Mouse (Mus musculus): ENCODE results near the gene P2rx4. TPM values are rescaled to one million over a fixed set of nuclear protein-coding genes. Genes with fewer than 3 reads are reported as not detected.
A peak's percentile ranks its signal among the peaks of the same experiment; 100 is the strongest.
"Not testable (repeated sequence)": the region's sequence is repeated elsewhere in the genome, so short reads cannot be mapped to it uniquely, and the experiment has no call there.

The P2rx4 gene
- 1 to 10 TPM; 3.9 to 4.2 TPM for total RNA-seq (2021)
- long read RNA-seq, experiment 1, partial matches to known transcripts: 0 of 4 reads
- long read RNA-seq, experiment 1, other reads (novel, unspliced or antisense): 1 of 4 reads
- long read RNA-seq, experiment 2, transcript P2rx4-201 (12 exons, 2,702 nt): major isoform, 5 of 8 reads
- long read RNA-seq, experiment 2, partial matches to known transcripts: 0 of 8 reads
- long read RNA-seq, experiment 2, other reads (novel, unspliced or antisense): 3 of 8 reads

GRCm38 (mm10) chr5:122707276-122708181, at the start of gene P2rx4:
Gene P2rx4 (plus strand): TSS chr5:122707544.
- DNase-seq: peak; percentile 77

DNA sequence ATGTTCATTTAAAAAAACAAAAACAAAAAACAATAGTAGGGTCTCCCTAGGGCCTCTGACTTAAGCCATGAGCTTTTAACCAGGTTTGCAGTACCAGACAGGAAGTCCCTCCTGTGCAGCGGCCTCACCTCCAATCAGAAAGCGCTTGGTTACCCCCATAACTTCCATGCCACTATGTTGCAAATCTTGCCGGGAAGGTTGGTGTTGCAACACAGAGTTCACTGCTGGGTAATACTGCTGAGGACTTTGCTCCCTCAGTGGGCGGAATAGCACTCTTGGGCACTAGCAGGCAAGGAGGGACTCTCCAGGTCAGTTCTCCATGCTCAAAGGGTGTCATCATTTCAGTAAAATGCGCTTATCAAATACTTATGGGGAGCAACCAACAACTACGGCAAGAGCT, 44.8 kb upstream of the P2rx4 start:
- DNase-seq: no peak

- DNase-seq: no peak
These were observed 42.3 kb upstream of the P2rx4 start for GRCm38 (mm10) chr5:122665036-122665435.

DNA sequence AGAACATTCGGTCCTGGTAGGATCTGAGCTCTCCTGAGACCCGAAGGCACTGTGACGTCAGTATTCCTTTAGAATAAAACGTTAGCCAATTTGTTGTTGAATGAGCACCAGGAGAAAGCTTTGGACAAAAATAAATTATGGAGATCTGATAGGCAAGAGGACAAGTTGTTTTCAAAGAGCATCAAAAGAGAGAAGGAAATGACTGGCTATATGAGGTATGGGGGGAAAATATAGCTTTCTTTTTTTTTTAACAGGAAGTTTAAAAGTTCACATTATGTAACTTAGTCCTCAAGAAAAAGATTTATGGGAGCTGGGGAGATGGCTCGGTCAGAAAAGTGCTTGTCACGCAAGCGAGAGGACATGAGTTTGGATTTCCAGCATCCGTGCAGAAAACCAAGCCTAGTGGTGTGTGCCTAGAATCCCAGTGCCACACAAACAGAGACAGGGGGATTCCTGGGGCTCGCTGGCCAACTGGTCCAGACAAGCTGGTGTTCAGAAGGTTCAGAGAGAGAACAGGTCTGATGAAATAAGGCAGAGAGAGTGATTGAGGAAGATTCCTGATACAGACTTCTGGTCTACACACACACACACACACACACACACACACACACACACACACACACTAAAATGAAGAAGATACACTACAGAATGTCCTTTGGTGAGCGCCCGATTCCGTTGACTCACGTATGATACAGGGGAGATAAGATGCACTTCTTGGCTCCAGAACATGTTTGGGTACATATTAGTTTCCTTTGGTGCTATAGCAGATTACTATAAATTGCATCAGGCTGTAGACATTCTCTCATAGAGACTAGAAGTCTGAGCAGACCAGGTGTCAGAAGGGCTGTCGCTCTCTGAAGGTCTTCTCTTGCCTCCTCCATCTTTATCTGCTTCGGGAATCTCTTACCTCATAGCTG, 38.1 kb upstream of the P2rx4 start:
- no peak for DNase-seq

- not testable (repeated sequence) for DNase-seq
These were observed 35.7 kb upstream of the P2rx4 start for GRCm38 (mm10) chr5:122671641-122672040.

DNA sequence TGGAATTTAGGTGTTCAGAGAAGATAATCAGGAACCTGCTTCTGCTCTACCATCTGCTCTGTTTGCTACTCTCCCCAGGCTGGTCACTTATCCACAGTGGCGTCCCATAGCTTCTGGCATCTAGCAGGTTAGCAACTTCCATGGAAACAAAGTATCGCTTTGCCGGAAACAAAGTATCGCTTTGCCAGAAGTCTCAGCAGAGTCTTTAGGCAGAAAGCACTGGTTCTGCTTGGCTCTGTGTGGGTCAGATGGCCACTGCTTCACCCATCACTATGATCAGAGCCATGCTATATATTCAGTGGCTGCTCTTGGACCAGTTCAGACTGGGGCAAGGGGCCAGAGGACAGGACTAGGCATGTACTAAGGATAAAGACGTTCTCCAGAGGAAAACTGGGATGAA, 35.0 kb upstream of the P2rx4 start:
- DNase-seq: no peak

GRCm38 (mm10) chr5:122676002-122676401, 31.3 kb upstream of the P2rx4 start:
- DNase-seq: no peak

- no peak for DNase-seq
These were observed 29.4 kb upstream of the P2rx4 start for GRCm38 (mm10) chr5:122677983-122678382.

DNA sequence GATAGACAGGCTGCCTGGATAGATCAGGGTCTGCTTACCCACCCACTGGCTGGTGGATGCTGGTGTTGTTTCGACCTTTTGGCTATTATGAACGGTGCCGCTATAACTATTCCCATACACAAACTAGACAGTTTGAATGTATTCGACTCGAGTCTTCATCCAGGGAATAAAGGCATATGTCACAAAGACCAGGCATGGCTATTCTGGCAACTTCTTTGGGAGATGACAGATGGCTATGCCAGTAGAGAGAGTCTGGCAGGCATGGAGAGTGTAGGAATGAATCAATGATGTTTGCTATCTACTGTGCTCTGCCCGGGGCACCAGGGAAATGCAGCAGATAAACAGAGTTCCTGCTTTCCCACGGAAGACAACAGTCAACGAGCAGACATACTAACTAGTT, 27.5 kb upstream of the P2rx4 start:
- no peak for DNase-seq

DNA sequence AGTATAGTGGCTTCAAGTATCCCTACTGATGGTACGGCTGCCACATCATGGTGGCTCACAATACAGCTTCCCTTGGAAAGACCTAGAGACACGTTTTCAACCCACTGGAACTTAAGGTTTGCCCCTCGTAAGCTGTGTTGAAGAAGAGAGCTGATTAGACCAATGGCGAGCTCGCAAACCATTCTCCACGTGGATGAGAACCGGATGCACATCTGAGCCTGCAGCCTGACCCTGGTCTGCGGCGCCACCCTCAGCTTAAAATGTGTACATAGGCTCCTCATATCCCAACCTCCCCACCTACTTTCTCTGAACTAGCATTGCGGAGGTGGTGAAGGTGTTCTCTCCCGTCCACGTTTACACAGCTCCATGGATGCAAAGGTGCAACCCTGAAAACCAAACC, 26.1 kb upstream of the P2rx4 start:
- no peak for DNase-seq

GRCm38 (mm10) chr5:122683926-122684325, 23.4 kb upstream of the P2rx4 start:
- DNase-seq: no peak

GRCm38 (mm10) chr5:122687391-122687790, 20.0 kb upstream of the P2rx4 start:
- no peak for DNase-seq

DNA sequence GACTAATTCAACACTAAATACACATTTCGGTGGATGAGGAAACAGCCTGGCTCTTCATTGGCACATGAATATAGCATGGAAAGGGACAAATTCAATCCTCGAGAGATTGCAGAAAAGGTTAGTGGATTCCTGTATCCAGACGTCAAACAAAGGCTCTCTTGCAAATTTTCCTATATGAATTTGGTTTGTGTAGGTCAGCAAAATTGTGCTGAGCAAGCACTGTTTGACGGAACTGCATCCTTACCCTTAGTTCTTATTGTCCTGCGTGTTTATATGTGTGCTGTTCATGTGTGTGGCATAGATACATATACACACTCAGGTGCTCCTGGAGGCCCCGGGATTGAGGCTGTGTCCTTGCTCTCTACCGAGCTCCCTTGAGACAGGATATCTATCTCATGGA, 18.2 kb upstream of the P2rx4 start:
- DNase-seq: no peak

DNA sequence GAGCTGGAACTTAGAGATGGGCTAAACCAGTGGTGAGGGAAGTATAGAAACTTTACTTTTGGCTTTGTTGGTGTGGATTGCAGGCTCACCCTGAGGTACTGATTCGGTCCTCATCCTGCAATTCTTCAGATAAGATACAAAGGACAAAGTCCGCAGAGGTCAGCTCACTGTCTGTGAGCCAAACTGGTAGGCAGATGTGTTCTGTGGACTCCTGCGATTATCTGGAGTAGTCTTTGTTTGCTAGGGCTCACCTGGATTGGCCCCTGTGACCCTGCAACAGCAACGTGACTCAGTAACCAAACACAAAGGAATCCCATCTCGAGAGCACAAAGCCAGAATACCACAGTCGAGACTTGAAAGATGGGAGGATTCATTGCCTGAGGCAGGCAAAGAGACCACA, 16.9 kb upstream of the P2rx4 start:
- no peak for DNase-seq

DNA sequence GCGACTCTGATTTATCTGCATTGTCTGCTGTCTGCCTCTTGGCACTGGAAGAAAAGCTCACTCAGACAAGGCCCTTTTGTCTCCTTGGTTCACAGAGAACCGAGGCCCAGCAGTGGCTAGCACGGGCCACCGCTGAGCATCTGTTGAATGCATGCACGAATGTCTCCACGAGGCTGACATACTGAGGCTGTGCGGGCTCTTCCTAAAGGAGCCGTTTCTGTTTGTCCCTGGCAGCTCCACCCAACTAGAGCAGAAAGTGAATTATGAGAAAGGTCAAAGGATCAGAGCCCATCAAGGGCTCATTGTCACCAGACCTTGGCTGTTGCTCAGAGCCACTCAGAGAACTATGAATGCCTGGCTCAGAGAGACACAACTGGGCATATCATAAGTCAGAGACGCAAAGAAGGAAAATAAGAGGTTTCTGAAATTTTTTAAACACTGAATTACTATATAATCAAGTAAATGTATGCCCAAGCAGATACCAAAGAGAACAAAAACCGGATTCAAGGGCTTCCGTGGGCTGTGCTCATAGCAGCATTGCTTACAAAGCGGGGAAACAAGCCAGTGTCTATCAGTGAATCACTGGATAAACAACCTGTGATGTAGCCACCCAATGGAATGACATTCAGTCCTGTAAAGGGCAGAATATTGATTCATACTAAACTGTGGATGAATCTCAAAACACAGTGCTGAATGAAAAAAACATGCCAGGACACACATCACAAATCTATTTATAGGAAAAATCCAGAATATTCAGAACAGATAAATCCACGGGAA, 13.7 kb upstream of the P2rx4 start:
- DNase-seq: no peak

DNA sequence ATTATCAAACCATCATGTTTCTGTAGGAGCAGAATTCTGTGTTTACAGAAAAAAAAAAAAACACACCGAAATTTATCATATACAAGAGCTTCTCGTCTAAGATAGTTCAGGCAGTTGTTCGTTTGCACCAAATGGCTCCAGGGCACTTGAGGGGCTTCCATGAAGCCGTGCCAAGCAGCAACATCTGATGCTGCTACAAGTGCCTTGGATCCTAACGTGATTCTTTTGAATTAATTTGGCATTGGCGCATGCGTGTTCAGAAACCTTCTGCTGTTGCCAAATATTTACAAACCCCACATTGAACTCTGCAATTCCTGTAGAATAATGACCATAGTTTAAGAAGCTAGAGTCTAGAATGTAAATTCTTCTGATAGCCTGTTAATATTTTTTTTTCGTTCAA, 11.8 kb upstream of the P2rx4 start:
- DNase-seq: no peak

- DNase-seq: no peak
These were observed 9.2 kb upstream of the P2rx4 start for GRCm38 (mm10) chr5:122698041-122698700.

- DNase-seq: no peak
These were observed 8.7 kb upstream of the P2rx4 start for GRCm38 (mm10) chr5:122698701-122699060.

DNA sequence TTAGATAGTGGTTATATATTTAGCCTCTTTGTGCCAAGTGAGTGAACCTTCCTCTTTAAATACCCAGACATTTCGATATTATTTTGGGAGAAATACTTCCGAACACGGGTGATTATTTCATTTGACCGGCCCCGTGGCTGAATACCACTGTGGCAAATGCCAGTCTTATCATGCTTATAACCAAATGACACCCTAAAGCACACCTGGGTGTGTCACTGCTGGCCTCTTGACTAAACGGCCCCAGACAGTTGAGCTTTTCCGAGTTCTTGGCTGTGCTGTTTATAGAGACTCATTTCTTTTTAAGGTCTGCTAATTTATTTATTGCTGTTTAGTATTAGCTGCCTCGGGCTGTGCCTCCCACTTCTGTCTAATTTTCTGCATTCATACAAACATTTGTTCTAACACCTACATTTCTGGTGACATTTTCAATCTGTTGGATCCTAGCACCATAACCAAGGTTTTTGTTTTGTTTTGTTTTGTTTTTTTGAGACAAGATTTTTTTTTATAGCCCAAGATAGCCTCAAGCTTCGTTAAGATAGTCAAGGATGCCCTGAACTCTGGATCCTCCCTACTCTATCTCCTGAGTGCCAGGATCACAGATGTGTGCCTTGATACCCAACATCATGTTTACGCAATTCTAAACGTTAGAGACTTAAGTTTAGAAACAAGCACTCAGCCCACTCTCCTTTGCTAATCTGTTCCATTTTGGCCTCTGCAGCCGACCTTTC, 7.1 kb upstream of the P2rx4 start:
- no peak for DNase-seq

DNA sequence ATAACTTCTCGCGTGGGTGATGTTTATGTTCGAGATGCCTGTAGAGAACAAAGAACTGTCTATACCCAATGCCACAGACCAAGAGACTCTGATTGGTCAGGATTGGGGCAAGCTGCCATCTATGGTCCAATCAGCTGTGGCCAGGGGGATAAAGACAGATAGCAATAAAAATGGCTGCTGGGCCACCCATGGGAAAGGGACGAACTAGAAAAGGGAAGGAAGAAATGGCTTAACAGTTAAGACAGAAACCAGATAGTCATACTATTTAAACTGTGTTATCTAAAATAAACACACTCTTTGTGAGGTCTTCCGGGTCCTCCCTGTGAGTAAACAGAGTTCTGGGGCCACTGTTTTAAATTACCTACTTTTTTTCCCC, 6.5 kb upstream of the P2rx4 start:
- DNase-seq: no peak

- DNase-seq: peak; percentile 22
These were observed 5.2 kb upstream of the P2rx4 start for GRCm38 (mm10) chr5:122702156-122702555.
